Mouse (Mus musculus): ENCODE data around the gene Cpne7.

DNA sequence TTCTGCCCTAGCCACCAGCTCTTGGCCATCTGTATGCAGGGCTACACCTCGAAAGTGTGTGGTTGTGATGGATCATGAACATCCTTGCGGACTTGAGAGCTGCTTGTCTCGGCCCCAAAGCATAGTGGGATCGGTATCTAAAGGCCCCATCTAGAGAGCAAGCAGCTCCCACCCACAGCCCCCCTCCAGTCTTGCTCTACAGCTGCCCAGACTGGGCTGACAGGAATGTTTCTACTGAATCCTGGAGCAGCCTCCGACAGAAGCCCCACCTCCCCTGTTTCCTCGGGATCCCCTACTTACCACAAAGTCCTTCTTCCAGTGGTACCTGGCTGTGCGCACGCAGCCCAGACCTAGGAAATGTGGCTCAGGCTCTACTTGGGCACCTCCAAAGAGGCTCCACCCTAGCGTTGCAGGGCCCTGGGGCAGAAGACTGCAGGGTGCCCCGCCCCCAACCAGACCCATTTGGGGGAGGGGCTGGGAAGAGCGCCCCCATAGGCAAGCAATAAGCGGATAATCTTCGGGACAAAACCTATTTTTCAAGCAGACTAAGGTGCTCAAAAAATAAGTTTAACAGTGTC is 40.8 kb downstream of the Cpne7 start, which contains the start of gene Sult5a1:
- TF ChIP-seq POLR2A (IDR thresholded peaks at IDR 0.05; ENCODE audit: borderline replicate concordance, control insufficient read depth, low read depth, low read length), result no peak
- no peak for TF ChIP-seq CTCF (IDR thresholded peaks at IDR 0.05; ENCODE audit: control insufficient read depth, insufficient read depth, low read length)
